Mouse (Mus musculus) liver, embryonic 14.5 days (tissue): Measurements from ENCODE around the gene Hoxb4. TPM values are rescaled to one million over a fixed set of nuclear protein-coding genes. Genes with fewer than 3 reads are reported as not detected.
A peak's percentile ranks its signal among the peaks of the same experiment; 100 is the strongest.

Experiments used
- ATAC-seq: fragments of 200-750 bp; cut with Nextera tagmentation; 2 replicates; pipeline ENCODE4 v1.8.0; 2017; ENCODE audit warnings: moderate number of reproducible peaks, mild to moderate bottlenecking, moderate library complexity; ENCODE audit not compliant: insufficient read depth
- DNase-seq, 3 experiments: peaks; one replicate each; pipeline ENCODE4 v3.0.0-alpha.2; 2012 to 2013; ENCODE audit warnings: low read depth in 3 of 3, low spot score in 3 of 3
- H3K27ac ChIP-seq: fragments of 300-500 bp; sonication (generic); 2 replicates; pipeline ENCODE4 v1.5.1; 2014; ENCODE audit warnings: moderate library complexity, mild to moderate bottlenecking, control low read depth, inconsistent platforms
- H3K27me3 ChIP-seq: fragments of 300-500 bp; sonication (generic); 2 replicates; pipeline ENCODE4 v1.6.1; 2014; ENCODE audit warnings: mild to moderate bottlenecking, low read length, moderate library complexity; ENCODE audit not compliant: control insufficient read depth, insufficient read depth
- H3K36me3 ChIP-seq: fragments of 300-500 bp; sonication (generic); replicated peaks from 2 replicates; pipeline ENCODE4 v1.6.1; 2014; ENCODE audit warnings: low read depth; ENCODE audit not compliant: control insufficient read depth, insufficient read depth
- H3K4me1 ChIP-seq, 2 experiments: fragments of 200-500 bp in 1 of 2; fragments of 300-500 bp in 1 of 2; sonication (generic) in 1 of 2; replicated peaks; 2 replicates each; pipeline ENCODE4 v1.6.1; 2012 to 2014; ENCODE audit warnings: antibody characterized with exemption in 1 of 2, inconsistent platforms in 1 of 2, low read length in 1 of 2; ENCODE audit not compliant: control insufficient read depth in 2 of 2, insufficient read depth in 2 of 2
- H3K4me2 ChIP-seq: fragments of 300-500 bp; sonication (generic); 2 replicates; pipeline ENCODE4 v1.6.1; 2014; ENCODE audit warnings: low read depth, mild to moderate bottlenecking, control low read depth, moderate library complexity
- H3K4me3 ChIP-seq, 2 experiments: fragments of 200-500 bp in 1 of 2; fragments of 300-500 bp in 1 of 2; sonication (generic) in 1 of 2; 2 replicates each; pipeline ENCODE4 v1.5.1; 2012 to 2014; ENCODE audit warnings: low read depth in 2 of 2, low read length in 2 of 2, mild to moderate bottlenecking in 2 of 2, control low read depth in 1 of 2, inconsistent platforms in 1 of 2, moderate library complexity in 1 of 2; ENCODE audit not compliant: insufficient read depth in 1 of 2
- H3K9ac ChIP-seq: fragments of 300-500 bp; sonication (generic); replicated peaks from 2 replicates; pipeline ENCODE4 v1.6.1; 2014; ENCODE audit warnings: mild to moderate bottlenecking, control low read depth, moderate library complexity
- H3K9me3 ChIP-seq: fragments of 300-500 bp; sonication (generic); 2 replicates; pipeline ENCODE4 v1.6.1; 2016; ENCODE audit warnings: low read length, mixed read lengths; ENCODE audit not compliant: control insufficient read depth
- CTCF ChIP-seq: IDR thresholded peaks from 2 replicates; pipeline ENCODE4 v1.5.1; 2016; ENCODE audit warnings: antibody characterized with exemption, low read depth, control low read depth
- EP300 ChIP-seq: IDR thresholded peaks from 2 replicates; pipeline ENCODE4 v1.6.1; 2016; ENCODE audit warnings: antibody characterized with exemption, low read depth
- WGBS: fragments of 180-500 bp; shearing (Covaris S2); extraction: QIAGEN DNeasy Blood & Tissue Kit; methylation state at CpG from one replicate; pipeline ENCODE4 v1.1.7; 2014; ENCODE audit not compliant: insufficient replicate concordance; 5-methylcytosine and 5-hydroxymethylcytosine counted together
- microRNA counts: library from miRNA; unstranded; fragments of <30 nt; microRNA quantifications from one replicate; lab custom pipeline; 2016
- microRNA-seq: library from miRNA; unstranded; fragments of <30 nt; microRNA quantifications from one replicate; pipeline ENCODE4, GENCODE M21; 2016
- polyA plus RNA-seq, 2 experiments: library from polyadenylated mRNA; depleted of rRNA in 1 of 2; stranded (reverse) in 1 of 2; unstranded in 1 of 2; fragments of >200 nt; fragmentation: Nextera tagmentation in 1 of 2; extraction: Ambion mirVana in 1 of 2; gene quantifications; 2 replicates each; pipeline versions ENCODE4 v1.2.1 to v1.2.3; 2012 to 2014

Gene Hoxb4
- polyA plus RNA-seq, 2 experiments: 0.06 to 0.48 TPM

- ATAC-seq (no peak), DNase-seq (no peak)
- H3K27ac ChIP-seq: no peak overlapping the region
- H3K27me3 ChIP-seq: peaks cover 63% of the 10 kb centered on the region
- H3K4me2 ChIP-seq: no peak overlapping the region
- H3K9me3 ChIP-seq: no peaks in the 10 kb centered on the region
- no peak overlapping the region for H3K4me3 ChIP-seq
- WGBS: 31% methylated on average over 7 of the region's 7 CpGs
- no peaks in the 10 kb centered on the region for H3K4me1 ChIP-seq
- no peak overlapping the region for H3K9ac ChIP-seq
- TF ChIP-seq EP300 (no peak), CTCF (no peak)
- H3K36me3 ChIP-seq: no peaks in the 10 kb centered on the region
Observed at GRCm38 (mm10) chr11:96369140-96369539, 51.1 kb downstream of the Hoxb4 start.

MicroRNA genes within 50 kb of the gene (microRNA counts, 519-probe panel; counts per million panel counts)
- 3,705 counts per million, percentile 10 among the panel's probes with 10 or more counts for microRNA mmu-miR-10a (lab: Ali Mortazavi, UCI)

Small RNA genes lying within 50 kb of the gene (microRNA-seq; reads per million reads assigned to microRNA genes)
- 4,699 reads per million, percentile 86 among the genes with 10 or more reads in this experiment for gene Mir10a

Other genes with a start within 250 kb of the Hoxb4 start
- gene Atp5g1, start 242.6 kb upstream of the Hoxb4 start, polyA plus RNA-seq (2012; rRNA removed): 213 and 233 TPM in 2 replicates
- 650 and 693 TPM in 2 replicates for gene Atp5g1, start 242.6 kb upstream of the Hoxb4 start, polyA plus RNA-seq (2014; fragmentation: Nextera tagmentation; extraction: Ambion mirVana)
- gene Calcoco2, start 206.3 kb upstream of the Hoxb4 start, polyA plus RNA-seq (2012; rRNA removed): not detected in 2 replicates
- gene Calcoco2, start 206.3 kb upstream of the Hoxb4 start, polyA plus RNA-seq (2014; fragmentation: Nextera tagmentation; extraction: Ambion mirVana): not detected in 2 replicates
- gene Ttll6, start 184.5 kb upstream of the Hoxb4 start, polyA plus RNA-seq (2012; rRNA removed): 0.05 TPM in 1 of 2 replicates, not detected in the other
- gene Ttll6, start 184.5 kb upstream of the Hoxb4 start, polyA plus RNA-seq (2014; fragmentation: Nextera tagmentation; extraction: Ambion mirVana): not detected in 2 replicates
- 0.08 TPM in 1 of 2 replicates, not detected in the other for gene Hoxb13, start 124.0 kb upstream of the Hoxb4 start, polyA plus RNA-seq (2012; rRNA removed)
- gene Hoxb13, start 124.0 kb upstream of the Hoxb4 start, polyA plus RNA-seq (2014; fragmentation: Nextera tagmentation; extraction: Ambion mirVana): not detected in 2 replicates
- 0.01 and 0.03 TPM in 2 replicates for gene Hoxb9, start 46.8 kb upstream of the Hoxb4 start, polyA plus RNA-seq (2012; rRNA removed)
- gene Hoxb9, start 46.8 kb upstream of the Hoxb4 start, polyA plus RNA-seq (2014; fragmentation: Nextera tagmentation; extraction: Ambion mirVana): not detected in 2 replicates
- 0.03 and 0.05 TPM in 2 replicates for gene Hoxb8, start 36.4 kb upstream of the Hoxb4 start, polyA plus RNA-seq (2012; rRNA removed)
- not detected in 2 replicates for gene Hoxb8, start 36.4 kb upstream of the Hoxb4 start, polyA plus RNA-seq (2014; fragmentation: Nextera tagmentation; extraction: Ambion mirVana)
- 0.02 and 0.06 TPM in 2 replicates for gene Hoxb7, start 31.6 kb upstream of the Hoxb4 start, polyA plus RNA-seq (2012; rRNA removed)
- gene Hoxb7, start 31.6 kb upstream of the Hoxb4 start, polyA plus RNA-seq (2014; fragmentation: Nextera tagmentation; extraction: Ambion mirVana): 0.10 and 0.19 TPM in 2 replicates
- gene Hoxb6, start 25.8 kb upstream of the Hoxb4 start, polyA plus RNA-seq (2012; rRNA removed): 0.02 and 0.13 TPM in 2 replicates
- gene Hoxb6, start 25.8 kb upstream of the Hoxb4 start, polyA plus RNA-seq (2014; fragmentation: Nextera tagmentation; extraction: Ambion mirVana): not detected in 2 replicates
- gene Hoxb5, start 14.9 kb upstream of the Hoxb4 start, polyA plus RNA-seq (2012; rRNA removed): 0.23 and 0.32 TPM in 2 replicates
- 0.06 and 0.24 TPM in 2 replicates for gene Hoxb5, start 14.9 kb upstream of the Hoxb4 start, polyA plus RNA-seq (2014; fragmentation: Nextera tagmentation; extraction: Ambion mirVana)
- gene Hoxb3, start 5.1 kb downstream of the Hoxb4 start, polyA plus RNA-seq (2012; rRNA removed): 0.38 and 0.66 TPM in 2 replicates
- not detected in 2 replicates for gene Hoxb3, start 5.1 kb downstream of the Hoxb4 start, polyA plus RNA-seq (2014; fragmentation: Nextera tagmentation; extraction: Ambion mirVana)
- gene Hoxb2, start 32.3 kb downstream of the Hoxb4 start, polyA plus RNA-seq (2012; rRNA removed): 1.1 TPM in 2 replicates
- 0.51 and 0.75 TPM in 2 replicates for gene Hoxb2, start 32.3 kb downstream of the Hoxb4 start, polyA plus RNA-seq (2014; fragmentation: Nextera tagmentation; extraction: Ambion mirVana)
- gene Hoxb1, start 47.5 kb downstream of the Hoxb4 start, polyA plus RNA-seq (2012; rRNA removed): 0.02 TPM in 2 replicates
- gene Hoxb1, start 47.5 kb downstream of the Hoxb4 start, polyA plus RNA-seq (2014; fragmentation: Nextera tagmentation; extraction: Ambion mirVana): not detected in 2 replicates
- gene Skap1, start 146.3 kb downstream of the Hoxb4 start, polyA plus RNA-seq (2012; rRNA removed): 0.11 TPM in 1 of 2 replicates, not detected in the other
- 0.14 and 0.18 TPM in 2 replicates for gene Skap1, start 146.3 kb downstream of the Hoxb4 start, polyA plus RNA-seq (2014; fragmentation: Nextera tagmentation; extraction: Ambion mirVana)